Mouse (Mus musculus): ENCODE data around the gene Abcf1.

DNA sequence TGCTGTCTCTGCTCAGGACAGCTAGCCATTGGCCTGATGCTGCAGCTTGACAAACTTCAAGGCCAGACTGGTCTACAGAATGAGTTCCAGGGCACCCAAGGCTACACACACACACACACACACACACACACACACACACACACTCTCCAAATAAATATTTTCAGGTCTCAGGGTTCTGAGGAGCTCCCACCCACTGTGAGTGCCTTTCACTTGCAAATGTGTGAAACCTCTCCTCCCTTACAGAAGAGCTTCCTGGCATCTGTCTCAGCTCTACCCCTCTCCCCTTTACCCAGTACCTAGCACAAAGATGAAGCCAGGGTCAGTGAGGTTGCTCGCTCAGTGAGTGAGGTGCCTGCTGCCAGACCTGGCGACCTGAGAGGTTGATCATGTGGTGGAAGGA, 30.5 kb downstream of the Abcf1 start:
- TF ChIP-seq POLR2A (IDR thresholded peaks at IDR 0.05; ENCODE audit: control insufficient read depth, low read depth, low read length) (no peak), CTCF (IDR thresholded peaks at IDR 0.05; ENCODE audit: control insufficient read depth, insufficient read depth, insufficient replicate concordance, low read depth, low read length) (no peak)
